Mouse (Mus musculus): Measurements from ENCODE around the gene Syt12.

The Syt12 gene

DNA sequence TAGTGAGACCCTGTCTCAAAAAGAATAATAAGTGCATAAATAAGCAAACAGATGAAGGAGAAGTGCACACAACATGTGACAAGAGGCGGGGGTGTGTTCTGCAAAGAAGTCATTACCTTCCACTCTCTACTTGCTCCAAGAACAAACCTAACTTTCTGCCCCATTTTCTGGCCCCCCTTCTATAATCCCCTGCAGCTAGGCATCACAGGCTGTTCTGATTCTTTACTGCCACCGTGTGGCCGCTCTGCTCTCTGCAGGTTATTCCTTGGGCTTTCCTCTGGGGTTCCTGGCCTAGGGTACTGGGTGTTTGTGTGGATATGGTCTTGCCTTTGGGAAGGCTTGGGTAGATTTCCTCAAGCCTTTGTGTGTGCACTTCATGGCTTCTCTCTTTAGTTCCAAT lies 34.8 kb downstream of the Syt12 start:
- peak; percentile 58 for DNase-seq

DNA sequence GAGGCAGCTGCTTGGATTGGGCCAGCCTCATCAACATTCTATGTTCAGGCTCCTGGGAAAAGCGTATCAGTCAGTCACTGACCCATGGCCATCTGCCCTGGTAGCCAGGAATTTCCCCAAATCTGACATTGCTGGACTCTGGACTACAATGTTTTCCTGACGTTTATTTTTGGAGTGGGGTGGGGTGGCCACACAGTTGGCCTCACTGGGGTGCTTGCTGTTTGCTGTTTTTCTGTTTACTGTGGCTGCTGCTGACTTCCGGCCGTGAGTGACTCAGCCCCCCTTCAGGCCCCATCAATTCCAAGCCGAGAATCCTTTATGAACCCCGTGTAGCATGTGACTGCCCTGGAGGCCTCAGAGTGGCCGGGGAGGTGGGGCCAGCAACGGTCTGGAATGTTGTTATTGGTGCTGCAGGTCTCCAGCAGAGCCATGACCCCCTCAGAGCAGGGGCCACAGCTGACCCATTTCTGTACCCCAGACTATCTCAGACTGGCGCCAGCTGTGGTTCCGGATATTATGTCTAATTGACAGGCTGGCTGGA lies 35.6 kb downstream of the Syt12 start:
- DNase-seq, result no peak

DNA sequence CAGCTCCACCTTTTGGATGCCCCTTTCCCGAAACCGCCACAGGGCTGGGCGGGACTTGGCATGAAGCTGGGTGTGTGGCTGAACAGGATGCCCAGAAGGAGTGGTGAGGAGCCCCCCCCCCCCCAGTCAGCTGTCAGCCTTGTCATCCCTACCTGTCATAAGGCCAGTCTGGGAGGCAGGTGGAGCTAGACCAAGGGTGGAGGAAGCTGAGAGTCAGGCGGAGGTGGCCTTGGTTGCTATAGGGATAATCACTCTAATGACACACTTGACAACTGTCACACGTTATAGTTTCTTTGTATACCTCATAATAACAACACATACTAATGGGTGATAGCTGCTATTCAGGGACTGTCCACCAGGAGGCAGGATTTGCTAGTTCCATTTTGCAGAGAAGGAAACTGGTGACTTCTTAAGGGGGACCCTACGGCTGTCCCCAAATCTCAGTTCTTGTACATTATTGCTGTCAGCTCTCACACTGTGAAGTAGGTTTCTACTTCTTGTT lies 36.1 kb downstream of the Syt12 start:
- peak; percentile 60 for DNase-seq

DNA sequence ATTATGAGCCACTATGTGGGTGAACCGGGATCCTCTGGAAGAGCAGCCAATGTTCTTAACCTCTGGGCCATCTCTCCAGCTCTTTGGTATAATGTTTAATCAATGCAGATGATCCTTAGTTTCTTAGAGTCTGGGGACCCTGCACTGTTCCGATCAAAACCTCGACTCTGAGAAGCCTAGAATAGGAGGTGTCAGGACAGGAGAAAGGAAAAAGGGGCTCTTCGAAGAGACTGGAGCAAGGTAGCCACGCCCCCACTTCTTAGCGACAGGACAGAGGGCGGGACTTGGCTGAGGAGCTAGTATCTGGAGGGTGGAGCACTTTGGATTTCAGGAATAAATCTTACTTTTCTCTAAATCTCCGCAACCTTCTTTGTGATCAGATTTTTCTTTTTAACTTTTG lies 37.0 kb downstream of the Syt12 start:
- no peak for DNase-seq

DNA sequence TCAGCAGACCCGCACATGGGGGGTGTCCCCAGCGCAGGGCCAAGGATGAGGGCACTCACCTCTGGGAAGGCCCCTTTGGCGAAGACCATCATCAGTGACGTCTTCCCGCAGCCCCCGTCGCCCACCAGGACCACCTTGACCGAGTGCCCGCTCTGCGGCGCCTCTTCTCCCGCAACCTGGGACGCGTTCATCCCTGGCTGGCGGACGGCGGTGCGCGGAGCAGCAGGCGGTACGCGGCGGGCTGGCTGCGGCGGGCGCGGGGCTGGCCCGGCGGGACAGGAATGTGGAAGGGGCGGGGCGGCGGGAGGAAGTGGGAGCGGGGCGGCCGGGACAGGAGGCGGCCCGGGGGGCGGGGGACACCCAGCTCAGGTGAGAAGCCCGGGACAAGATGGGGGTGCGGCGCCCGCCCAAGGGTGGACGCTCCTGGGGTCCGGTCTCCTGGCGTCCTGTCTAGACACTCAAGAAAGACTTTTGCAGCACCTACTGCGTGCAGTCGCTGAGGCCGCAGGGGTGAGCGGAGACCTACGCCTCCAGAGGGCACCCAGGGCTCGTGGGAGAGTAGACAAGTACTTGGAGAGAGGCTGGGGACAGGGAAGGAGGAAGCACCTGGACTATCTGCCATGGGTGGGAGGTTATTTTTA lies 38.0 kb downstream of the Syt12 start, which contains the start of gene Rhod:
Rhod (minus strand) TSS at position 272 of the 641 bp plus-strand sequence.
- DNase-seq, result peak; percentile 33

DNA sequence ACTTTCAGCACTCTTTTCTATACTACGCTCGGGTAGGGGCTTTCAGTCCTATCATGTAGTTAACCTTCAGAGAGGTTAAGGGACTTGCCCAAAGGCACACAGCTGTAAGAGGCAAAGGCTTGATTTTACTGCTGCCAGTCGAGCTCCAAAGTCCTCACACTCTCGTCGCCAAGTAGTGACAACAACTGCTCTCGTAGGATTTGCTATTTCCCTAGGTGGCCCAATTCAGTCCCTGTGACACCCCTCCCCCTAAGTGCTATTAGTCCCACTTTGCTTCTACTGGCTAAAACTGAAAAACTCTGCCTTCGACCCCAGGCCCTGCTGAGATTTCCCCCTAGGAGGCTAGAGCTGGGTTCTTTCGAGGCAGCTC lies 38.5 kb downstream of the Syt12 start:
- DNase-seq, result no peak

DNA sequence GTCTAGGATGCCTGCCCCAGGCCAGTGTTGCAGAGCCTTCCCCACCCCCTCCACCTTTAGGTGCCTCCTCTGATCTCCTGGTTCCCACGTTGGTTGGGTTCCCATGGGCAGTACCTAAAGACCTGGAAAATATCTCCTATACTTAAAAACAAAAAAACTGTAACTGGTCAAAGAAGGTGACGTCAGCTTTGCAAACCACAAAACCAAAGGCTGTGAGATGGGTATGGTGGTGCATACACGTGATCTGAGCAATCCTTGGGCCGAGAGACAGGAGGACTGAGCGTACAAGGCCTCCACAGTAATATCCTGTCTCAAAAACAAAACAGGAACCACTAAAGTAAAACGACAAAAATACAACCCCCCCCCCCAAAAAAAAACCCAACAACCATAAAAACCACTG lies 39.4 kb downstream of the Syt12 start:
- DNase-seq, result no peak

DNA sequence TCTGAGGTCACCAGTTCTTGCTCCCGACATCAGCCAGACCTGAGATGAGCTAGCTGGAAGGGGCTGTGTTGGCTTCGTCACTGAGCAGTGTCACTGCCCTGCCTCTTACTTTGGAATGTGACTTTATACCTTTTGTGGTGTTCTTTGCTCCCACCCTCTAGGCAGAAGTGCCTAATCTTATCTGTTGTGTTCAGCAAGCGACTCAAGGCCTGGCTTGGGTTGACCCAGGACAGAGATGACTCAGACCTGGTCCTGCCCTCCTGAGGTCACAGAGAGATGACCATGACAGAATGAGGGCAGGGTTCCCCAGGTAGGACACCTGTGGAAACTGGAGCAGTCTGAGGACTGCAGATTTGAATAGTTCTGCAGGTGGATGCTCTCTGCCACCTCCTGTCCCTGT lies 41.0 kb downstream of the Syt12 start:
- no peak for DNase-seq

DNA sequence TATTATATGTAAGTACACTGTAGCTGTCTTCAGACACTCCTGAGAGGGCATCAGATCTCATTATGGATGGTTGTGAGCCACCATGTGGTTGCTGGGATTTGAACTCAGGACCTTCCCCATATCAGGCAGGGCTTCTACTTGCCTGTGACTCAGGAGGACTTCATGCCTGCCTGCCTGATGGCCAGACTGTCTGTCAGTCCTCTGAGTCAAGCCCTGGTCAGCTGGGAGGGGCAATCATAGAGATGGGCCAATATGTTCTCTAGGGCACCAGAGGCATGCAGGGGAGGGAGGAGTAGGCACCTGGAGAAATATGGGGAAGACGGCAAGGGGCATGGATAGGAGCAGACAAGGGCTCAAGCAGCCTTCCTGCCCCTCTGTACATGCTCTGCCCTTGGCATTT lies 42.2 kb downstream of the Syt12 start:
- DNase-seq, result no peak

DNA sequence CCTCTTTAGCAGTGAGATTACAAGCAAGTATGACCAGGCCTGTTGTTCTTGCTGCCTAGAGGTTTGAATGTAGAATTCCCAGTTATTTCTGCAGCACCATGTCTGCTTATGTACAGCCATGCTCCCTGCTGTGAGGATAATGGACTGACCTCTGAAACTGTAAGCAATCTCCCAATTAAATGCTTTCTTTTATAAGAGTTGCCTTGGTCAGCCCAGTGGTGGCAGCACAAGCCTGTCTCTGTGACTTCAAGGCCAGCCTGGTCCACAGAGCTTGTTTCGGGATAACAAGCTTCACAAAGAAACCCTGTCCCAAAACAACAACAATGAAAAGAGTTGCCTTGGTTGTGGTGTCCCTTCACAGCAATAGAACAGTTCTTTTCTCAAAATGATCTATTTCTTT lies 43.5 kb downstream of the Syt12 start:
- no peak for DNase-seq

DNA sequence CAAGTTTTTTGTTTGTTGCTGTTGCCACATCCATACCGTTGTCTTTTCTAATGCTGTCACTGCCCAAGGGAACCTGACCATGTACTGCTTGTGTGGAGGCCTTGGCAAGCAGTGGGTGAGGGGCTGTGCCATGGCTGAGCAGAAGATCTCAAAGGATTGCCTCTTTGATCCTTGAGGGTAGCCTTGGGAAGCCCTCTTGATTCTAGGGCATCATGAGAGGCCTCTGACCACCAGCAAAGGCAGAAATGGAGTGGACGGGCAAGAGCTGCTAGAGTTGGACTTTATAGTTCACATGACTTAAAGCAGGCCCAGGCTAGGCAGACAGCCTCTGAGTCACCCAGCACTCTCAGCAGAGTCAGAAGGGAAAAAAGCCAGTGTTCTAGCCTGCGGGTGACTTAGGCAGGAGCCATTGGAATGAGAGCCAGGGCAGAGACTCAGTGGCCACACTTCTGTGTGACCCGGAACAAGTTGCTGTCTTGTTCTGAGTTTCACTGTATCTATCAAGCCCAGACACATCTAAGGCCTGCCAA lies 47.1 kb downstream of the Syt12 start:
- no peak for DNase-seq

DNA sequence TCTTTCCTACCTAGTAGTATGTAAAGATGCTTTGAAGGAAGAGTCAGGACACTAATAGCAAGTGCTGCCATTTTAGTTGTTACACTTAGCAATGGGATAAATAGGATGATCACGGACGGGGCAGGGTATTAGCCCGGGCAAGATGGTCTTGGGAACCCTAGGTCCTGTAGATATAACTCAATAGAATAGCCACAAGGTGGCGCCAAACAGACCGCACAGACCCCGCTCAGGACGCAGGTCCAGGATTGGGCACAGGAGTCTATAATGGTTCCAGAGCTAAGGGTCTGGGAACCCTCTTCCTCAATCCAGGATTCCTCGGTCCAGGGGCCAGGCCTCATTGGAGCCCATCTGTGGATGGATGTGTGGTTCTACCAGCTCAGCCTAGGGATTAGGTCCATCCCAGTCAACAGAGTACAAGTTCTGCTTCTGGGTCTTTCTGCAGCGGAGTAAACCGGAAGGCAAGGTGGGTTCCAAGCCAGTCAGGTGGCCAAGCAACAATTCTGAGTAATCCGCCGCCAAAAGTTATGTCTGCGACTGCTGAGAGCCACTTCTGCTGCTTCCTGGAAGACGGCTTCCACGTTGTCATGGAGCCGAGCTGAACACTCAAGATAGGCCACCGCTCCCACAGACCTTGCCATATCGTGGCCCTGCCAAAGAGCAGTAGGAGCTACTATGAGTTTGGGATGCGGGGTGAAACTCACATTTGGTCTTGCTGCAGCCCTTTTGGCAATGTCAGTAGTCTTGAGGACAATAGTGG lies 51.5 kb downstream of the Syt12 start:
- DNase-seq, result peak; percentile 36

DNA sequence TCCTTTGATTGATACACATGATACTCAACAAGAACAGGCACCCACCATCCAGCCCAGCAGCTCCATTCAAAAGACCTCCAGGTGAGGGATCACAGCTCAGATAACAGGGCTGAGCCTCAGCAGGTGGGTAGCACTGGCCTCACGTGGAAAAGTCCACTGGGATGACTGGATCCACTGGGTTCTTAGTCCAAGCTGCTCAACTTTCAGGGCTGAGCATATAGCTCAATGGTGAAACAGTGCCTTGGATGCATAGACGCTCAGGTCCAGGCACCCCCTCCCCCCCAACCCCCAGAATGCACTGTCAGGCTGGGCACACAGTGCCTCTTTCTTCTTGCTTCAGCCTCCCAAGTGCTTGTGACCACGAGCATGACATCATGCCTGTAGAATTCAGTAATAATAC lies 54.2 kb downstream of the Syt12 start:
- DNase-seq, result no peak

DNA sequence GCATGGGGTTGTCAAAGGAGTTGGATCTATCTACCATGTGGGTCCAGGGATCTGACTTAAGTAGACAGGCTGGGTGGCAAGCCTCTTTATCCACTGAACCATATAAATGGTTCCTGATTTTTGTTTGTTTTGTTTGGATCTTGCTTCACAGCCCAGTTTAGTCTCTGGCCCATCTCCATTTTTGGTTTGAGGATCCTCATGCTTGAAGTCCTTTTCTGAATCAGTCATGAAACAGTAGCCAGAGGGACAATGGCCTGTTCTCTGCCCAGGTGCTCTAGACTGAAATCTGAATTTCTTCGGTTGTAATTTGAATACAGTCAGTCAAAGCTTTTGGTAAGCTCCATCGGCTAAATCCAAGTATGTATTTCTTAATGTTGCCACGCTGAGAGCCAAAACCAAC lies 54.7 kb downstream of the Syt12 start:
- DNase-seq, result no peak

DNA sequence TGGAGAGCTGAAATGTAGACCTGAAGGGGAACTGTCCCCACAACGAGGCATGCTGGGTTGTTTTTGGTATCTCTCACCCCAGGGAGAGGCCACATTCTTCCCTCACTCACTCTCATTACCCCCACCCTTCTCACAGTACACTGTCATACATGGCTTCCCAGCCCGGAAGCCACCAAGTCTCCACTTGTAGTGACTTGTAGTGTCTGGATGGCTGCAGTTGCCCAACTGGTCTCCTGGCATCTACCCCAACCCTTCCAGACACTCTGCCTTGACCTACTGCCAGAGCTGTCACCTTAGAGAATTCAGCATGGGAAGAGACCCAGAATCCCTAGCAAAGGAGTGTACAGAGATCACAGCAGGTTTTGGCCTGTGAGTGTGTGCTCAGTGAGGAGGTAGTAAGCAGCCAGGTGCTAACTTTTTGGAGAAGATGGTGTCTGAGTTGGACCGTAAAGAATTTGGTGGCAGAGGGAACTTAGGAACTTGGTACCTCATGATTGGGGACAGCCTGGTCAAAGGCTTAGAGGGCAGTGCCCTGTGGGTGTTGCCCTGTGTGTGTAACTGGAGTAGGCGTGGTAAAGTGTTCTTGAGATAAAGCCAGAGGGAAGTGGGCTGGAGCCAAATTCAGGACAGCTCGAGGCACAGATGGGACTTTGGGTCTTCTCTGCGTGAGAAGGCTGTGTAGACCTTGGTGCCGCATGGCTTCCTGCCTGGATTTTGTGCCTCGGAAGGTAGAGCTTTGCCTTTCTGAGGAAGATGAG lies 56.9 kb downstream of the Syt12 start:
- DNase-seq, result no peak

DNA sequence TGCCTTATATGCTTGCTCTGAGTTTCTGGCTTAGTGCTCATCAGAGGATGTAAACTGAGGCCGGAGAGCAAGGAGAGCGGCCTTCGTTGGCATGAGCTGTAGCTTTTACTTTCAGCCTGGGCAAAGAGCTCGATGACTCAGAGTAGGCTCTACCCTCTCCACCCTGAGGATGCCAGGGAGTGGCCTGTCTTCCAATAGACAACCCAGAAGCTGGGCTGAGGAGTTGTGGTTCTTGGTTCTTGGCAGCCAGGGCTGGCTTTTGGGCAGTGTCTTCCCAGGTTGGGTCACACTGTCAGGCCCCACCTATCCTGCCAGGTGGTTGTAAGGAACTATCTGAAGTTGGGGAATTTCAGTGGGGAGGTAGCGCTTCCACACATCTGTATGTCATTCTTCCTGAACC lies 57.5 kb downstream of the Syt12 start:
- DNase-seq, result no peak

DNA sequence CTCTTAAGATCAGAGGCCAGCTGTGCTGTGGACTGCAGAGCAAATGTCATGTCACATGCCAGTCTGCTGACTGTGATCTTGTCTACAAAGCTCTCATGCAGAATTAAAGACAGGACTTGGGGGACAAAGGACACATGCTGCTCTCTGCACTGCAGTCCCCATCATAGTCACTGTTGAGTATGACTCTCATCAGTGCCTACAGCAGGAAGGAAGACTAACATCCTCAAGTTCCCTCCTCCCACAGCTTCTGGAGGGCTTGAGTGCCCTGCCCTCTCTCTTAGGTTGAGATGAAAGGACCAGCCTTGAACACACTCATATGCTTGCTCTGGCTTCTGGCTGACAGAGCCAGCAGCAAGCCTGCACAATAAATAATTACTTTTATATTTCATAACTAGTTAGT lies 59.5 kb downstream of the Syt12 start:
- DNase-seq, result no peak

DNA sequence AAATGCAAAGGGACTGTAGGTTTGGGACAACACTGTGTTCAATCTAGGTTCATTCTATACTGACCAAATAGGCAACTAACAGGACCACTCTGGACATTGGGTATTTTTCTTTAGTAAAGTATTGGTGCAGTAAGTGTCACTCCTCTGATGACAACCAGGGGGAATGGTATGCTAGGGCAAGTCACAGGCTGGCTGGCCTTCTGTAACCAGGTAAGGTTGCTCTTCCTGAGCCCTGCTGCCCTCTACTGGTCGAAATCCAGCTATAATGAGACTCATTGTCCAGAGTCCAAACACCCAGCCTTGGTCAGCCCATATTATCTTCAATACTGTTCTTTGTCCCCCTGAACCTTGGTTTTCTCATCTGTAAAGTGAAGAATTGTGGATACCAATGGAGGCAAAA lies 60.1 kb downstream of the Syt12 start:
- peak; percentile 74 for DNase-seq

DNA sequence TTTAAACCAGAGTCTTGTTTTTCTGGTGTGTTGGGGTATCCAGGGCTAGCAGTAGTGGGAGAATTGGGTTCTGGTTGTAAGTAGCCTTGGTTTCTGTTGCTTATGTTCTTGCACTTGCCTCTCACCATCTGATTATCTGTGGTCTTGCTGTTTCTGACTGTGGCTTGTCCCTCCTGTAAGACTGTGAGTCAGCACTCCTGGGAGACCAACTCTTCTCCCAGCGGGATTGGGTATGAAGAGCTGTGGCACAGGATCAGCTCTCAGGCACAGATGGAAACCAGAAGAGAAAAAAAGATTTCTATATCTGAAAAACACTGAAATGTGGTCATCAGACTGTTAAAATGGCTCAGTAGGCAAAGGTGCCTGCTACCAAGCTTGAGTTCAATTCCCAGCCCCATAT lies 62.6 kb downstream of the Syt12 start:
- DNase-seq, result no peak

DNA sequence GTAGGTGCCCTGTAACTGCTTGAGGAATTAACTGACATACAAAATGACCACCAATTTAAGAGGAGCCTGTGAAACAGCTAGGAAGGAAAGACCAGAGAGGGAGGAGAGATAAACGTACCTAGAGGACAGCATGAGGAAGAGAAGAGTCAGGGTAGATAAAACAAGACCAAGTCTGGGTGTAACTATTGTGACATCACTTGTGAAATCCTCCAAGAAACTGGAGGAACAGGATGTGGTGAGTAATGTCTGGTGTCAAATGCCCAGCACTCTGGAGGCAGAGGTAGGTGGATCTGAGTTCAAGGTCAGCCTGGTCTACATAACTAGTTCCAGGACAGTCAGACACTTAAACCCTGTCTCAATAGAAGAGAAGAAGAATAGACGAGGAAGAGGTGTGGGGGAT lies 68.2 kb downstream of the Syt12 start:
- no peak for DNase-seq

DNA sequence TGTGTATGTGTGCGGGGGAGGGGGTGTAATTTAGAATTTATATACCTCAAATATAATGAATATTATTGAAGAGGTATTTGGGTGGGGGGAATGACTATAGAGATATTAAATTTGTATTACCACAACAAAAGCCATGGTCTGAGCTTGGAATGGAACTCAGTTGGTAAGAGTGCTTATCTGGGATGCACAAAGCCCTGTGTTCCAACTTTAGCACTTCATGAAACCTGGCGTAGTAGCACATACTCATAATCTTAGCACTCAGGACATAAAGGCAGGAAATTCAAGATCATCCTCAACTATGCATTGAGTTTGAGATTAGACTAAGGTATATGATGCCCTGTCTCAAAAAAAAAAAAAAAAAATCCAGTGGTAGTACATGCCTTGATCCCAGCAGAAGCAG lies 72.4 kb downstream of the Syt12 start:
- no peak for DNase-seq

DNA sequence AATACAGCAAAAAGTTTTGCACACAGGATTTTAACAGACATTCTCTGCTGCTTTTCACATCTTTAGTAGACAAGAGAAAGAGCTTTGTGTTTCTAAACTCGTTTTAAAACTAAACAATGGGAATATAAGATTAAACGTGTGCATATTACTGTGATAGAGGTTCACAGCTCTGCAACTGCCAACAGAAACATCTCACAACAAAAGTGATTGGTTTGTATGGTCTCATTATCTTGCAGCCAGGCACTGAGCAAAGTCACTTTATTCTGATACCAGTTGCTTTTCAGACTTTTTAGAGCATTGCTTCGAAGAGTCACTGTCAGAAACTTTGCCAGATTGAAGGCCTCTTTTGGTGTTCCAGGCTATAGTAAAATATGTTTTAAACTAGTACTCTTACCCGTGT lies 78.3 kb downstream of the Syt12 start:
- DNase-seq, result no peak

DNA sequence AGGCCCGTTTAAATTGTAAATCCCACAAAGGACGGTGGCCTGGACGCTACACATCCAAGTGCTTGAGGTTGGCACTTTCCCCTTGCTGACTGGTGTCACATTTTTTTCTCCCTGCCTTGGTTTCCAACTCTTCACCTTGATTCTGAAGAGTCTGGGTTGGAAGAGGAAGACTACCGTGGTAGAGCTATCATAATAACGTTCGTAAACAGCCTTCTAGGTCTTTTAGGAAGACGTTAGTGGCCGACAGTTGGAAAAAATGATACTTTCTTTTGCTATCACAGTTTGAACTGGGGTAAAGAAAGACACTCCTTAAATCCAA lies 78.7 kb downstream of the Syt12 start:
- no peak for DNase-seq
